Mouse (Mus musculus) forebrain, embryonic 12.5 days (tissue): ENCODE data around the gene Cdh4. TPM values are rescaled to one million over a fixed set of nuclear protein-coding genes. Genes with fewer than 3 reads are reported as not detected.

Experiments
- ATAC-seq: fragments of 200-750 bp; cut with Nextera tagmentation; 2 replicates; pipeline ENCODE4 v1.8.0; 2017; ENCODE audit warnings: moderate TSS enrichment; ENCODE audit not compliant: low FRiP score
- H3K27ac ChIP-seq: fragments of 300-500 bp; sonication (generic); 2 replicates; pipeline ENCODE4 v1.5.1; 2016; ENCODE audit warnings: mild to moderate bottlenecking
- H3K27me3 ChIP-seq: fragments of 300-500 bp; sonication (generic); 2 replicates; pipeline ENCODE4 v1.6.1; 2016; ENCODE audit warnings: mild to moderate bottlenecking
- H3K36me3 ChIP-seq: fragments of 300-500 bp; sonication (generic); replicated peaks from 2 replicates; pipeline ENCODE4 v1.6.1; 2016; ENCODE audit warnings: mild to moderate bottlenecking
- H3K4me1 ChIP-seq: fragments of 300-500 bp; sonication (generic); 2 replicates; pipeline ENCODE4 v1.6.1; 2016
- H3K4me2 ChIP-seq: fragments of 300-500 bp; sonication (generic); 2 replicates; pipeline ENCODE4 v1.6.1; 2016; ENCODE audit warnings: mild to moderate bottlenecking, moderate library complexity
- H3K4me3 ChIP-seq: fragments of 300-500 bp; sonication (generic); replicated peaks from 2 replicates; pipeline ENCODE4 v1.5.1; 2016; ENCODE audit warnings: mild to moderate bottlenecking
- H3K9ac ChIP-seq: fragments of 300-500 bp; sonication (generic); 2 replicates; pipeline ENCODE4 v1.6.1; 2016; ENCODE audit warnings: mild to moderate bottlenecking
- H3K9me3 ChIP-seq: fragments of 300-500 bp; sonication (generic); 2 replicates; pipeline ENCODE4 v1.6.1; 2016
- WGBS: fragments of 180-500 bp; shearing (Covaris S2); methylation state at CpG from one replicate; pipeline ENCODE4 v1.1.7; 2016; 5-methylcytosine and 5-hydroxymethylcytosine counted together
- polyA plus RNA-seq: library from polyadenylated mRNA; unstranded; fragments of >200 nt; fragmentation: Nextera tagmentation; extraction: Ambion mirVana; gene quantifications from 2 replicates; pipeline ENCODE4 v1.2.1, GENCODE M21; 2016

Cdh4 gene
- polyA plus RNA-seq, 1 experiment from 2014 or later, result 30.7 TPM

DNA sequence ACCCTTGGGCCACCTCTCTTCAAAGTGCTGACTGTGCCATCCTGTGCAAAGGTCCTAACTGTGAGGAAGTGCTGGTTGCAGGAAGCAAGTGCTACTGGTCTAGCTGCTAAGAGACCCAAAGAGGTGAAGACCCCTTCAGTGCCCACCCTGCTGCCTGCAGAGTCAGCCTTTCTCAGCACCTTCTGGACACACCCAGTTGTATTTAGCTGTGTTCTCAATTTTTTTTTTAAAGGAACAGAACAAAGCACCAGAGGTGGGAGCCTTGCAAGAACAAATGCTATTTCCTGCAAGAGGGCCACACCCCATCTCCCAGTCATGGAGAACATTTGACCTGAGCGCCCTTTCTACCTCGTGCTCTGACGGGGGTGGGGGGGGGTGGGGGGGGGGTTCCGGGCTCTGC lies 138.2 kb downstream of the Cdh4 start:
- no peaks in the 10 kb centered on the region for H3K36me3 ChIP-seq
- no peak overlapping the region for H3K9ac ChIP-seq
- no peaks in the 10 kb centered on the region for H3K9me3 ChIP-seq
- no peak overlapping the region for H3K4me2 ChIP-seq
- WGBS, result 71% methylated on average over 4 of the region's 4 CpGs
- H3K4me1 ChIP-seq, result peaks cover 33% of the 10 kb centered on the region
- ATAC-seq, result no peak
- H3K4me3 ChIP-seq, result no peak overlapping the region
- H3K27ac ChIP-seq, result no peak overlapping the region
- no peaks in the 10 kb centered on the region; the same call in 1 of the 2 replicates for H3K27me3 ChIP-seq

GRCm38 (mm10) chr2:179581058-179581457 lies 138.8 kb downstream of the Cdh4 start:
- no peak for ATAC-seq
- H3K4me1 ChIP-seq, result peaks cover 37% of the 10 kb centered on the region
- H3K27ac ChIP-seq, result no peak overlapping the region

DNA sequence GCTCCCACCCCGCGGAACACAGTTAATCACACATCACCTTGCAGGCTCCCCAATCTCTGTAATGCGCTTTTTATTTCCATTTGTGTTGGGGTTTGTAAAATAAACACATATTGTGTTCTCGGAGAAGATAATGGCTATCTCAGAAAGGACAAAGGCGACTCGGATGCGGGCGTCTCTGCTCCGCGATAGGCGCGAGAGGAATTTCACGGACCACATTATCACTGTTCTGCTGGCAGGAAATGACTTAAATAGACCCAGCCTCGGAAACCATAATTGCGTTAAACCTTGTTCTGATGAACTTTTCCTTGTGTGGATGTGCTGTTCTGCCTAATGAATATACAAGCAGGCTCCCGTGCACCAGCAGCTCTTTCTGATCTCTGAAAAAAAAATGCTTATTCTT lies 140.7 kb downstream of the Cdh4 start:
- Histone ChIP-seq H3K27me3 (no peaks in the 10 kb centered on the region; the same call in 1 of the 2 replicates), H3K4me3 (no peak overlapping the region), H3K36me3 (no peaks in the 10 kb centered on the region), H3K9me3 (no peaks in the 10 kb centered on the region), H3K4me1 (peaks cover 40% of the 10 kb centered on the region), H3K4me2 (no peak overlapping the region), H3K27ac (peak overlapping the region; percentile 58), H3K9ac (no peak overlapping the region)
- 64% methylated on average over 16 of the region's 16 CpGs for WGBS
- ATAC-seq, result no peak

More at GRCm38 (mm10) chr2:179581058-179581457, 138.8 kb downstream of the Cdh4 start:
- H3K9ac ChIP-seq, result no peak overlapping the region
- no peaks in the 10 kb centered on the region for H3K9me3 ChIP-seq
- no peaks in the 10 kb centered on the region for H3K36me3 ChIP-seq
- no peak overlapping the region for H3K4me2 ChIP-seq
- no peak overlapping the region for H3K4me3 ChIP-seq
- no peaks in the 10 kb centered on the region; the same call in 1 of the 2 replicates for H3K27me3 ChIP-seq
- WGBS, result 71% methylated on average over 5 of the region's 5 CpGs

- 41% methylated on average over 13 of the region's 13 CpGs for WGBS
- peaks cover 36% of the 10 kb centered on the region for H3K4me1 ChIP-seq
Measured at GRCm38 (mm10) chr2:179584672-179585071, 142.4 kb downstream of the Cdh4 start.

GRCm38 (mm10) chr2:179586436-179586835 lies 144.2 kb downstream of the Cdh4 start:
- Histone ChIP-seq H3K4me3 (no peak overlapping the region), H3K36me3 (no peaks in the 10 kb centered on the region), H3K9me3 (no peaks in the 10 kb centered on the region), H3K9ac (no peak overlapping the region), H3K4me1 (peaks cover 42% of the 10 kb centered on the region), H3K27ac (no peak overlapping the region), H3K27me3 (peaks cover 4% of the 10 kb centered on the region; the same call in 1 of the 2 replicates), H3K4me2 (no peak overlapping the region)
- 74% methylated on average over 11 of the region's 11 CpGs for WGBS
- no peak for ATAC-seq

More at GRCm38 (mm10) chr2:179584672-179585071, 142.4 kb downstream of the Cdh4 start:
- ATAC-seq, result no peak
- no peak overlapping the region for H3K27ac ChIP-seq
- no peaks in the 10 kb centered on the region for H3K9me3 ChIP-seq
- no peak overlapping the region; the same call in 1 of the 2 replicates for H3K9ac ChIP-seq
- no peaks in the 10 kb centered on the region for H3K36me3 ChIP-seq
- no peaks in the 10 kb centered on the region; the same call in 1 of the 2 replicates for H3K27me3 ChIP-seq
- no peak overlapping the region for H3K4me2 ChIP-seq
- H3K4me3 ChIP-seq, result no peak overlapping the region

GRCm38 (mm10) chr2:179587069-179587468 lies 144.8 kb downstream of the Cdh4 start:
- Histone ChIP-seq H3K27ac (no peak overlapping the region), H3K36me3 (no peaks in the 10 kb centered on the region), H3K9me3 (no peaks in the 10 kb centered on the region), H3K9ac (no peak overlapping the region), H3K4me1 (peaks cover 47% of the 10 kb centered on the region), H3K27me3 (peaks cover 4% of the 10 kb centered on the region; the same call in 1 of the 2 replicates), H3K4me3 (no peak overlapping the region), H3K4me2 (no peak overlapping the region)
- no peak for ATAC-seq
- WGBS, result 93% methylated on average over 2 of the region's 2 CpGs

GRCm38 (mm10) chr2:179591661-179592060 lies 149.4 kb downstream of the Cdh4 start:
- H3K4me3 ChIP-seq, result no peak overlapping the region
- no peaks in the 10 kb centered on the region for H3K9me3 ChIP-seq
- WGBS, result 20% methylated on average over 5 of the region's 5 CpGs
- no peaks in the 10 kb centered on the region for H3K36me3 ChIP-seq
- no peak overlapping the region for H3K4me2 ChIP-seq
- H3K27ac ChIP-seq, result no peak overlapping the region
- H3K9ac ChIP-seq, result no peak overlapping the region
- peak; percentile 66; the same call in 1 of the 2 replicates for ATAC-seq
- H3K4me1 ChIP-seq, result peaks cover 11% of the 10 kb centered on the region
- peaks cover 22% of the 10 kb centered on the region for H3K27me3 ChIP-seq

- WGBS, result 77% methylated on average over 4 of the region's 4 CpGs
Measured at GRCm38 (mm10) chr2:179595013-179595412, 152.8 kb downstream of the Cdh4 start.

DNA sequence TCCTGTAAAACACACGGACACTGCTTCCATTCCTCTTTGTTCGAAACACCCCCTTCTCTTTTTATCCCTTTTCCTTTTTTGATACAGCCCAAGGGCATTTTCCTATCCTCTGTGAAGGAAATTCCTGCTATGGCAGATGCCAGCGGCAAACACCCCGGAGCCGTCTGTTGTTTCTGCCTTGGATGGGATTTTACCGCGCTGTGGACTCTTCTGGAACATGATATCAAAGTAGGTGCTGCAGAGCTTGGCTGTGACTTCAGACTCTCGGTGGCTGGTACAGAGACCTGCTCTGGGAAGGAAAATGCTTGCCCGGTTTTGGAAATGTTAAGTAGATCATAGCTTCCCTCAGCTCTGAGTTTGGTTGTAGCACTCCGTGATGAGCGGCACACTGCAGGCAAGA lies 156.7 kb downstream of the Cdh4 start:
- no peak for ATAC-seq
- H3K4me1 ChIP-seq, result peaks cover 20% of the 10 kb centered on the region
- H3K4me3 ChIP-seq, result no peak overlapping the region
- H3K9ac ChIP-seq, result no peak overlapping the region
- 0 out of 2 replicates have a peak overlapping the region, but pooled peaks have one; percentile 2 for H3K27ac ChIP-seq
- H3K36me3 ChIP-seq, result no peaks in the 10 kb centered on the region
- H3K9me3 ChIP-seq, result no peaks in the 10 kb centered on the region
- H3K27me3 ChIP-seq, result peaks cover 13% of the 10 kb centered on the region; the same call in 1 of the 2 replicates
- 79% methylated on average over 11 of the region's 11 CpGs for WGBS
- no peak overlapping the region for H3K4me2 ChIP-seq

More at GRCm38 (mm10) chr2:179595013-179595412, 152.8 kb downstream of the Cdh4 start:
- H3K9ac ChIP-seq, result no peak overlapping the region
- peaks cover 31% of the 10 kb centered on the region for H3K4me1 ChIP-seq
- no peaks in the 10 kb centered on the region for H3K9me3 ChIP-seq
- H3K27ac ChIP-seq, result no peak overlapping the region
- no peaks in the 10 kb centered on the region for H3K36me3 ChIP-seq
- H3K4me3 ChIP-seq, result no peak overlapping the region
- no peak overlapping the region for H3K4me2 ChIP-seq
- peaks cover 22% of the 10 kb centered on the region for H3K27me3 ChIP-seq
- ATAC-seq, result no peak

GRCm38 (mm10) chr2:179599886-179600285 lies 157.7 kb downstream of the Cdh4 start:
- 83% methylated on average over 1 of the region's 1 CpGs for WGBS
- peaks cover 20% of the 10 kb centered on the region for H3K4me1 ChIP-seq
- no peak overlapping the region for H3K4me2 ChIP-seq
- H3K9ac ChIP-seq, result no peak overlapping the region
- no peak overlapping the region for H3K4me3 ChIP-seq
- no peaks in the 10 kb centered on the region for H3K9me3 ChIP-seq
- H3K27me3 ChIP-seq, result 0 out of 2 replicates have a peak, but pooled peaks cover 7% of the 10 kb centered on the region
- no peak for ATAC-seq
- H3K27ac ChIP-seq, result no peak overlapping the region
- no peaks in the 10 kb centered on the region for H3K36me3 ChIP-seq

DNA sequence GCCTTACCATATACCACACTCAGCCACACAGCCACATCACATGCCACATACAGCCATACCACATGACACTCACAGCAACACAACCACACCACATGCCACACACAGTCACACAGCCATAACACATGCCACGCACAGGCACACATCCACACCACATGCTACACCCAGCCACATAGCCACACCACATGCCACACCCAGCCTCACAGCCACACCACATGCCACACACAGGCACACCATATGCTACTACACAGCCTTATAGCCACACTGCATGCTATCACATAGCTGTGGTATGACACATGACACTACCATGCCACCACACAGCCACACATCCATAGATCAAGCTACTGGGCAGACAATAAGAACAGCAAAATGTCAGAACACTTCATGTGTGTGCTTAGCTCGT lies 158.1 kb downstream of the Cdh4 start:
- Histone ChIP-seq H3K9ac (no peak overlapping the region), H3K4me2 (no peak overlapping the region), H3K4me3 (no peak overlapping the region), H3K27me3 (0 out of 2 replicates have a peak, but pooled peaks cover 7% of the 10 kb centered on the region), H3K9me3 (no peaks in the 10 kb centered on the region), H3K27ac (no peak overlapping the region), H3K4me1 (peaks cover 20% of the 10 kb centered on the region), H3K36me3 (no peaks in the 10 kb centered on the region)
- peak; percentile 42; the same call in 1 of the 2 replicates for ATAC-seq
- 91% methylated on average over 2 of the region's 2 CpGs for WGBS

- WGBS, result 89% methylated on average over 9 of the region's 9 CpGs
- ATAC-seq, result no peak
Measured at GRCm38 (mm10) chr2:179601167-179601566, 158.9 kb downstream of the Cdh4 start.

GRCm38 (mm10) chr2:179604746-179605145 lies 162.5 kb downstream of the Cdh4 start:
- no peaks in the 10 kb centered on the region for H3K36me3 ChIP-seq
- ATAC-seq, result no peak
- H3K9ac ChIP-seq, result no peak overlapping the region
- 0 out of 2 replicates have a peak, but pooled peaks cover 5% of the 10 kb centered on the region for H3K4me1 ChIP-seq
- no peaks in the 10 kb centered on the region for H3K9me3 ChIP-seq
- no peak overlapping the region for H3K4me3 ChIP-seq
- no peak overlapping the region for H3K27ac ChIP-seq
- no peak overlapping the region for H3K4me2 ChIP-seq
- 88% methylated on average over 3 of the region's 3 CpGs for WGBS
- 0 out of 2 replicates have a peak, but pooled peaks cover 3% of the 10 kb centered on the region for H3K27me3 ChIP-seq

More at GRCm38 (mm10) chr2:179601167-179601566, 158.9 kb downstream of the Cdh4 start:
- Histone ChIP-seq H3K4me3 (no peak overlapping the region), H3K4me1 (peaks cover 20% of the 10 kb centered on the region), H3K36me3 (no peaks in the 10 kb centered on the region), H3K27me3 (0 out of 2 replicates have a peak, but pooled peaks cover 5% of the 10 kb centered on the region), H3K4me2 (no peak overlapping the region), H3K9ac (no peak overlapping the region), H3K9me3 (no peaks in the 10 kb centered on the region), H3K27ac (no peak overlapping the region)
